Mouse (Mus musculus): ENCODE measurements around the gene Nupr1. TPM values are rescaled to one million over a fixed set of nuclear protein-coding genes. Genes with fewer than 3 reads are reported as not detected.

Gene Nupr1
- total and polyA plus RNA-seq, 2 experiments, result 1.2 to 3.0 TPM

DNA sequence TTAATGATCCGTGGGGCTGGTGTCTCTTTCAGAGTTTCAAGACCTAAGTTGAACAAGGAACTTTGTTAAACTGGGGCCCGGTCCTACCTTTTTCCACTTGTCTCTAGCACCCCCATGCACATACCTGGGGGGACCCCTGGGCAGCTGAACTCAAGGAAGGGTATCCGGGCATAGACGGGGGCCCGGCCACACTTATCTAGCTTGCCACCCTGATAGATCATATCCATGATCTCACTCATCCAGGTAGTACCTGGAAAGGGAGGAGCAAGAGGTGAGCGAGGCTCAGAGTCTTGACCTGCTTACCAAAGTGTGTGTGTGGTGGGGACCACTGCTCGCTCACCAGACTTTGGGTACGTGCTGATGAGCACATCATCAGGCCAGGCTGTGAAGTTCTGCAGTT is 44.4 kb upstream of the Nupr1 start:
- H3K4me1 ChIP-seq (ENCODE audit: control insufficient read depth, insufficient read depth, low read length), result peaks cover 32% of the 10 kb centered on the region
- peak overlapping the region; percentile 98 for H3K27ac ChIP-seq (replicated peaks; ENCODE audit: insufficient read depth, low read depth, low read length)
- peak overlapping the region; percentile 68 for H3K9ac ChIP-seq (ENCODE audit: low read depth, low read length)
- peaks cover 25% of the 10 kb centered on the region for H3K36me3 ChIP-seq (ENCODE audit: control insufficient read depth, insufficient read depth, low read length)
- H3K79me2 ChIP-seq (ENCODE audit: control insufficient read depth, insufficient read depth, low read length), result no peaks in the 10 kb centered on the region; the same call in 1 of the 2 replicates
- TF ChIP-seq POLR2A (IDR thresholded peaks at IDR 0.05; ENCODE audit: extremely low read depth, insufficient read depth, low read length) (no peak), CTCF (IDR thresholded peaks at IDR 0.05; ENCODE audit: low read depth, low read length) (no peak)
- DNase-seq (ENCODE audit: extremely low read depth, low read depth, low spot score), result no peak
- H3K27me3 ChIP-seq (ENCODE audit: control insufficient read depth, insufficient read depth, low read length), result no peaks in the 10 kb centered on the region
- 68% methylated on average over 8 of the region's 8 CpGs for whole genome bisulfite sequencing
- H3K4me3 ChIP-seq (ENCODE audit: insufficient read depth, low read depth, low read length), result peak overlapping the region; percentile 65

DNA sequence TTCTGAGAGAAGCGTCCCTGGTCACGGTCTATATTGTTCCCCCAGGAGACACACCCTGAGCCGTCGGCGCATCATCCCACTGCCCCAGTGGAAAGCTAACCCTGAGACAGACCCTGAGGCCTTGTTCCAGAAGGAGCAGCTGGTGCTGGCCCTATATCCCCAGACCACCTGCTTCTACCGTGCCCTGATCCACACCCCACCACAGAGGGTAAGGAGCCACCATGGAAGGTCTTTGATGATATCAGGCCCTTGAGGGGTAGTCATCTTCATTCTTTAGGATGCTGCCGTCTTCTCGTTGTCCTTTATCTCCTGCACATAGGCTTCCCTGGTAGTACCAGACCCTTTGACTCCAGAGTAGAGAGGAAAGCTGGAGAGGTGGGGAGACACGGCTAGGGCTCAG is 41.5 kb upstream of the Nupr1 start:
- H3K27me3 ChIP-seq (ENCODE audit: control insufficient read depth, insufficient read depth, low read length), result no peaks in the 10 kb centered on the region
- H3K4me1 ChIP-seq (ENCODE audit: control insufficient read depth, insufficient read depth, low read length), result peaks cover 25% of the 10 kb centered on the region
- no peak for TF ChIP-seq POLR2A (IDR thresholded peaks at IDR 0.05; ENCODE audit: extremely low read depth, insufficient read depth, low read length)
- no peak for TF ChIP-seq CTCF (IDR thresholded peaks at IDR 0.05; ENCODE audit: low read depth, low read length)
- no peaks in the 10 kb centered on the region; the same call in 1 of the 2 replicates for H3K79me2 ChIP-seq (ENCODE audit: control insufficient read depth, insufficient read depth, low read length)
- DNase-seq (ENCODE audit: extremely low read depth, low read depth, low spot score), result no peak
- 97% methylated on average over 9 of the region's 9 CpGs for WGBS
- no peak overlapping the region for H3K27ac ChIP-seq (replicated peaks; ENCODE audit: insufficient read depth, low read depth, low read length)
- peaks cover 25% of the 10 kb centered on the region for H3K36me3 ChIP-seq (ENCODE audit: control insufficient read depth, insufficient read depth, low read length)
- H3K4me3 ChIP-seq (ENCODE audit: insufficient read depth, low read depth, low read length), result no peak overlapping the region
- no peak overlapping the region for H3K9ac ChIP-seq (ENCODE audit: low read depth, low read length)

DNA sequence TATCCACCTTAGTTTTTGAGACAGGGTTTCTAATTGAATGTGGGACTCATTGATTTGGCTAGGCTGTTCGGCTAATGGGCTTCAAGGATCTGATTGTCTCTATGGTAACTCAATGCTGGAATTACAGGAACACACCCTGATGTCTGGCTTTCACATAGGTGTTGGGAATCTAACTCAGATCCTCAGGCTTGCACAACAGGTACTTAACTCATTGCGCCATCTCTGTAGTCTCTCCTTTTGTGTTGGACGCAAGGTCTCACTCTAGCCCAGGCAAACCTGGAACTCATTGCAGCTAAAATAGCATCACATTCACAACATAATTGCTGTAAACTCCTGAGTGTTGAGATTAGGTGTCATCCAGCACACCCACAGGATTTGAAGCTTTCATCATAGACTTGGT is 39.5 kb upstream of the Nupr1 start:
- peak; percentile 68 for DNase-seq (ENCODE audit: extremely low read depth, low read depth, low spot score)
- no peak for TF ChIP-seq POLR2A (IDR thresholded peaks at IDR 0.05; ENCODE audit: extremely low read depth, insufficient read depth, low read length)
- no peak for TF ChIP-seq CTCF (IDR thresholded peaks at IDR 0.05; ENCODE audit: low read depth, low read length)
- H3K79me2 ChIP-seq (ENCODE audit: control insufficient read depth, insufficient read depth, low read length), result no peaks in the 10 kb centered on the region; the same call in 1 of the 2 replicates
- H3K4me1 ChIP-seq (ENCODE audit: control insufficient read depth, insufficient read depth, low read length), result peaks cover 16% of the 10 kb centered on the region
- no peak overlapping the region for H3K4me3 ChIP-seq (ENCODE audit: insufficient read depth, low read depth, low read length)
- H3K27ac ChIP-seq (replicated peaks; ENCODE audit: insufficient read depth, low read depth, low read length), result no peak overlapping the region
- peaks cover 33% of the 10 kb centered on the region for H3K36me3 ChIP-seq (ENCODE audit: control insufficient read depth, insufficient read depth, low read length)
- no peaks in the 10 kb centered on the region for H3K27me3 ChIP-seq (ENCODE audit: control insufficient read depth, insufficient read depth, low read length)
- WGBS, result 40% methylated on average over 3 of the region's 3 CpGs
- no peak overlapping the region for H3K9ac ChIP-seq (ENCODE audit: low read depth, low read length)

DNA sequence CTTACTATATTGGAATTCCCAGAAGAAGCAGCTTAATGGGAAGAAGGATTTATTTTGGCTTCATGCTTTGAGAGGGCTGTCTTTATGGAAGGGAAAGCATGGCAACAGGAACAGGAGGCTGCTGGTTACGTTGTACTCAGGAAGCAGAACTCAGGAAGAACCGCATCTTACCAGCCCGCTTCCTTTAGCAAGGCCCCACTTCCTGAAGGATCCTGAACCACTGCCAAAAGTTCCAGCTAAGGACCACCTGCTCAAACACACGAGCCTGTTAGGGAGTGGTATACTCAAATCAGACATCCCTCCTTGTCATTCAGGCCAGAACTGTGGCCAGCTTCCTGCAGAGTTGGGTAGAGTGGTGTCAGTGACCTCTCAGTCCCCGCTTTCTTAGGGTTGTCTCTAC is 37.8 kb upstream of the Nupr1 start:
- H3K27ac ChIP-seq (replicated peaks; ENCODE audit: insufficient read depth, low read depth, low read length), result peak overlapping the region; percentile 66
- DNase-seq (ENCODE audit: extremely low read depth, low read depth, low spot score), result no peak
- WGBS, result 73% methylated on average over 5 of the region's 5 CpGs
- H3K4me1 ChIP-seq (ENCODE audit: control insufficient read depth, insufficient read depth, low read length), result peaks cover 7% of the 10 kb centered on the region
- H3K9ac ChIP-seq (ENCODE audit: low read depth, low read length), result no peak overlapping the region
- peaks cover 38% of the 10 kb centered on the region for H3K36me3 ChIP-seq (ENCODE audit: control insufficient read depth, insufficient read depth, low read length)
- no peaks in the 10 kb centered on the region for H3K79me2 ChIP-seq (ENCODE audit: control insufficient read depth, insufficient read depth, low read length)
- H3K27me3 ChIP-seq (ENCODE audit: control insufficient read depth, insufficient read depth, low read length), result no peaks in the 10 kb centered on the region
- no peak overlapping the region for H3K4me3 ChIP-seq (ENCODE audit: insufficient read depth, low read depth, low read length)
- TF ChIP-seq CTCF (IDR thresholded peaks at IDR 0.05; ENCODE audit: low read depth, low read length) (no peak), POLR2A (IDR thresholded peaks at IDR 0.05; ENCODE audit: extremely low read depth, insufficient read depth, low read length) (no peak)

DNA sequence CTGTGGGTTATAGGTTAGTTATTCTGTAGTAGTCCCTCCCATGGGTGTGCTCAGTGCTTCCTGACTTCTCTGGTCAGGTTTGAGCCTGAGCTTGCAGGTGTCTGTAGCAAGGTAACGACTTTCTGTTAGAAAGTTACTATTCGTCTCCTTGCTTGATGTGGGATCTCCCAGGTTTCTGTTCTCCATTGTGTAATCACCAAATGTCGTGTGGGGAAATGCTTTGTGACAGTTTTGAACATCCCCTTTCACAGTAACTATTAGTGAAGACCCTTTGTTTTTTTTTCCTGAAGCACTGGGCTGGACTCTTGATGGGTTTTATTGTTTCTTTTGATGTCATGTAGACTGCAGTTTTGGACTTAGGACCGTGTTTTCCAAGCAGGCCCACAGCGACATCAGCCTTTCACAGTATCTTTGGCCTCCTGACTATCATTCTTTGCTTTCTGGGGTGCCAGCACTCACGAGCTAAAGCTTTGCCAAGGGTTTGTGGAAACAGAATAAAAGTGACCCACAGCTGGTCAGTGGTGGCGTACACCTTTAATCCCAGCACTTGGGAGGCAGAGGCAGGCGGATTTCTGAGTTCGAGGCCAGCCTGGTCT is 36.9 kb upstream of the Nupr1 start:
- 41% methylated on average over 9 of the region's 9 CpGs for WGBS
- no peak overlapping the region for H3K4me3 ChIP-seq (ENCODE audit: insufficient read depth, low read depth, low read length)
- DNase-seq (ENCODE audit: extremely low read depth, low read depth, low spot score), result peak; percentile 76
- peak overlapping the region; percentile 66 for H3K27ac ChIP-seq (replicated peaks; ENCODE audit: insufficient read depth, low read depth, low read length)
- H3K4me1 ChIP-seq (ENCODE audit: control insufficient read depth, insufficient read depth, low read length), result peaks cover 7% of the 10 kb centered on the region
- no peak overlapping the region for H3K9ac ChIP-seq (ENCODE audit: low read depth, low read length)
- H3K36me3 ChIP-seq (ENCODE audit: control insufficient read depth, insufficient read depth, low read length), result peaks cover 37% of the 10 kb centered on the region
- no peaks in the 10 kb centered on the region for H3K27me3 ChIP-seq (ENCODE audit: control insufficient read depth, insufficient read depth, low read length)
- no peaks in the 10 kb centered on the region for H3K79me2 ChIP-seq (ENCODE audit: control insufficient read depth, insufficient read depth, low read length)
- TF ChIP-seq CTCF (IDR thresholded peaks at IDR 0.05; ENCODE audit: low read depth, low read length) (no peak), POLR2A (IDR thresholded peaks at IDR 0.05; ENCODE audit: extremely low read depth, insufficient read depth, low read length) (no peak)

DNA sequence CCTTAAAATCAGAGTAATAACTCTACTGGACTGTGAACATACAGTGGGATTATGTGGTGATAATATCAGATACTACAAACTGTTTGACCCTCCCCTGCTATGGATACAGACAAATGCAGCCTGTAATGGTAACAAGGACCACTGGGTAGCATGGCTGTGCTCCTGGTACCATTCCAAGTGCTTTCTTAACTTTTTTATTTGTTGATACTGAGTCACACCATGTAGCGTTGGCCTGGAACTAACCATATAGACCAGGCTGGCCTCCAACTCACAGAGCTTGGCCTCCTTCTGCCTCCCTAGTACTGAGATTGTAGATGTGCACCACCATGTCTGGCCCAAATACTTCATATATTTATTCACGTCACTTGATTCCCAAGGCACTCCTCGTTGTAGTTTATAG is 34.6 kb upstream of the Nupr1 start:
- WGBS, result 92% methylated on average over 3 of the region's 3 CpGs
- Histone ChIP-seq H3K4me1 (ENCODE audit: control insufficient read depth, insufficient read depth, low read length) (peaks cover 7% of the 10 kb centered on the region), H3K36me3 (ENCODE audit: control insufficient read depth, insufficient read depth, low read length) (peaks cover 32% of the 10 kb centered on the region), H3K4me3 (ENCODE audit: insufficient read depth, low read depth, low read length) (no peak overlapping the region), H3K27me3 (ENCODE audit: control insufficient read depth, insufficient read depth, low read length) (no peaks in the 10 kb centered on the region), H3K9ac (ENCODE audit: low read depth, low read length) (no peak overlapping the region), H3K27ac (replicated peaks; ENCODE audit: insufficient read depth, low read depth, low read length) (no peak overlapping the region), H3K79me2 (ENCODE audit: control insufficient read depth, insufficient read depth, low read length) (no peaks in the 10 kb centered on the region; the same call in 1 of the 2 replicates)
- TF ChIP-seq POLR2A (IDR thresholded peaks at IDR 0.05; ENCODE audit: extremely low read depth, insufficient read depth, low read length), result no peak
- TF ChIP-seq CTCF (IDR thresholded peaks at IDR 0.05; ENCODE audit: low read depth, low read length), result no peak
- no peak for DNase-seq (ENCODE audit: extremely low read depth, low read depth, low spot score)

Measured in liver, adult 2 months (tissue).